Mouse (Mus musculus): ENCODE results near the gene Mboat2.

GRCm38 (mm10) chr12:24936281-24936680, 105.6 kb downstream of the Mboat2 start:
- no peak for TF ChIP-seq CTCF (IDR thresholded peaks at IDR 0.05; ENCODE audit: low read depth)
- no peak for TF ChIP-seq EP300 (IDR thresholded peaks at IDR 0.05; ENCODE audit: low read depth)

Data from heart, postnatal 0 days (tissue).